Mouse (Mus musculus) yolk sac, embryonic 10.5 days (tissue): Measurements from ENCODE around the gene Jade2.

Source experiments
- DNase-seq: peaks from one replicate; pipeline ENCODE4 v3.0.0-alpha.2; 2017; ENCODE audit warnings: low spot score

Gene Jade2

GRCm38 (mm10) chr11:51857818-51858527, 520 bp upstream of the Jade2 start:
- DNase-seq: peak; percentile 62

GRCm38 (mm10) chr11:51856616-51857080, 805 bp downstream of the Jade2 start:
- DNase-seq: no peak

- DNase-seq: no peak
Measured at GRCm38 (mm10) chr11:51855818-51856615, 1.4 kb downstream of the Jade2 start.

GRCm38 (mm10) chr11:51854981-51855817, 2.3 kb downstream of the Jade2 start:
- peak; percentile 89 for DNase-seq

GRCm38 (mm10) chr11:51852595-51852994, 4.9 kb downstream of the Jade2 start:
- DNase-seq: no peak

GRCm38 (mm10) chr11:51852091-51852521, 5.3 kb downstream of the Jade2 start:
- no peak for DNase-seq

GRCm38 (mm10) chr11:51850741-51851330, 6.6 kb downstream of the Jade2 start:
- DNase-seq: no peak

- DNase-seq: no peak
Measured at GRCm38 (mm10) chr11:51848324-51848723, 9.1 kb downstream of the Jade2 start.

GRCm38 (mm10) chr11:51847902-51848301, 9.6 kb downstream of the Jade2 start:
- DNase-seq: no peak

GRCm38 (mm10) chr11:51845981-51846883, 11.2 kb downstream of the Jade2 start:
- DNase-seq: no peak

GRCm38 (mm10) chr11:51844529-51845098, 12.8 kb downstream of the Jade2 start:
- DNase-seq: no peak

GRCm38 (mm10) chr11:51843898-51844297, 13.6 kb downstream of the Jade2 start:
- DNase-seq: no peak

- DNase-seq: no peak
Measured at GRCm38 (mm10) chr11:51843168-51843567, 14.3 kb downstream of the Jade2 start.

GRCm38 (mm10) chr11:51841149-51841548, 16.3 kb downstream of the Jade2 start:
- no peak for DNase-seq

- no peak for DNase-seq
Measured at GRCm38 (mm10) chr11:51840657-51841056, 16.8 kb downstream of the Jade2 start.

GRCm38 (mm10) chr11:51839973-51840372, 17.5 kb downstream of the Jade2 start:
- no peak for DNase-seq

- DNase-seq: no peak
Measured at GRCm38 (mm10) chr11:51839106-51839505, 18.3 kb downstream of the Jade2 start.

GRCm38 (mm10) chr11:51837164-51838153, 20.0 kb downstream of the Jade2 start:
- no peak for DNase-seq

- DNase-seq: no peak
Measured at GRCm38 (mm10) chr11:51836506-51836905, 20.9 kb downstream of the Jade2 start.
